Mouse (Mus musculus) embryonic facial prominence, embryonic 14.5 days (tissue): Measurements from ENCODE around the gene Pnma1. TPM values are rescaled to one million over a fixed set of nuclear protein-coding genes. Genes with fewer than 3 reads are reported as not detected.

Experiments used
- ATAC-seq: fragments of 200-750 bp; cut with Nextera tagmentation; 2 replicates; pipeline ENCODE4 v1.8.0; 2017; ENCODE audit warnings: low read depth, moderate number of reproducible peaks, moderate TSS enrichment
- DNase-seq: peaks from one replicate; pipeline ENCODE4 v3.0.0-alpha.2; 2015; ENCODE audit warnings: low spot score
- H3K27ac ChIP-seq: fragments of 300-500 bp; sonication (generic); replicated peaks from 2 replicates; pipeline ENCODE4 v1.5.1; 2014; ENCODE audit warnings: low read depth, mild to moderate bottlenecking, low read length, moderate library complexity
- H3K27me3 ChIP-seq: fragments of 300-500 bp; sonication (generic); replicated peaks from 2 replicates; pipeline ENCODE4 v1.6.1; 2014; ENCODE audit warnings: low read length; ENCODE audit not compliant: control insufficient read depth, insufficient read depth
- H3K36me3 ChIP-seq: fragments of 300-500 bp; sonication (generic); 2 replicates; pipeline ENCODE4 v1.6.1; 2014; ENCODE audit warnings: low read length, mixed read lengths; ENCODE audit not compliant: control insufficient read depth, insufficient read depth
- H3K4me1 ChIP-seq: fragments of 300-500 bp; sonication (generic); 2 replicates; pipeline ENCODE4 v1.6.1; 2014; ENCODE audit warnings: antibody characterized with exemption, low read length; ENCODE audit not compliant: control insufficient read depth, insufficient read depth
- H3K4me2 ChIP-seq: fragments of 300-500 bp; sonication (generic); 2 replicates; pipeline ENCODE4 v1.6.1; 2014; ENCODE audit warnings: low read depth, mild to moderate bottlenecking, low read length, moderate library complexity, mixed read lengths
- H3K4me3 ChIP-seq: fragments of 300-500 bp; sonication (generic); 2 replicates; pipeline ENCODE4 v1.5.1; 2014; ENCODE audit warnings: low read depth, mild to moderate bottlenecking, low read length
- H3K9ac ChIP-seq: fragments of 300-500 bp; sonication (generic); 2 replicates; pipeline ENCODE4 v1.6.1; 2014; ENCODE audit warnings: low read depth, mild to moderate bottlenecking, low read length, moderate library complexity, mixed read lengths
- H3K9me3 ChIP-seq: fragments of 300-500 bp; sonication (generic); 2 replicates; pipeline ENCODE4 v1.6.1; 2016; ENCODE audit warnings: low read length; ENCODE audit not compliant: control insufficient read depth
- WGBS: fragments of 180-500 bp; shearing (Covaris S2); extraction: QIAGEN DNeasy Blood & Tissue Kit; methylation state at CpG from one replicate; pipeline ENCODE4 v1.1.7; 2014; 5-methylcytosine and 5-hydroxymethylcytosine counted together
- polyA plus RNA-seq: library from polyadenylated mRNA; unstranded; fragments of >200 nt; fragmentation: Nextera tagmentation; extraction: Ambion mirVana; gene quantifications from 2 replicates; pipeline ENCODE4 v1.2.1, GENCODE M21; 2014

Gene Pnma1
- polyA plus RNA-seq, 1 experiment from 2014 or later: 1.4 TPM

- H3K4me3 ChIP-seq: no peak overlapping the region
- H3K27me3 ChIP-seq: no peaks in the 10 kb centered on the region
- H3K9me3 ChIP-seq: no peaks in the 10 kb centered on the region
- H3K4me1 ChIP-seq: peaks cover 47% of the 10 kb centered on the region
- H3K9ac ChIP-seq: no peak overlapping the region
- no peak for DNase-seq
- H3K27ac ChIP-seq: peak overlapping the region; percentile 69; the same call in 1 of the 2 replicates
- ATAC-seq: no peak
- 73% methylated on average over 6 of the region's 6 CpGs for WGBS
- no peaks in the 10 kb centered on the region for H3K36me3 ChIP-seq
- 0 out of 2 replicates have a peak overlapping the region, but pooled peaks have one; percentile 14 for H3K4me2 ChIP-seq
Measured at GRCm38 (mm10) chr12:84181999-84182398, 33.7 kb upstream of the Pnma1 start.

- 52% methylated on average over 8 of the region's 8 CpGs for WGBS
- ATAC-seq (peak; percentile 91), DNase-seq (peak; percentile 92)
Measured at GRCm38 (mm10) chr12:84180701-84181435, 32.6 kb upstream of the Pnma1 start.

GRCm38 (mm10) chr12:84180090-84180489 lies 31.8 kb upstream of the Pnma1 start:
- Histone ChIP-seq H3K4me1 (peaks cover 53% of the 10 kb centered on the region), H3K27ac (peak overlapping the region; percentile 69; the same call in 1 of the 2 replicates), H3K27me3 (no peaks in the 10 kb centered on the region), H3K9ac (no peak overlapping the region; the same call in 1 of the 2 replicates), H3K4me3 (no peak overlapping the region), H3K9me3 (no peaks in the 10 kb centered on the region), H3K4me2 (no peak overlapping the region), H3K36me3 (no peaks in the 10 kb centered on the region)
- ATAC-seq: no peak
- 51% methylated on average over 3 of the region's 3 CpGs for WGBS
- peak; percentile 69 for DNase-seq

More at GRCm38 (mm10) chr12:84180701-84181435, 32.6 kb upstream of the Pnma1 start:
- Histone ChIP-seq H3K9ac (peak overlapping the region; percentile 9), H3K4me1 (peaks cover 53% of the 10 kb centered on the region), H3K36me3 (no peaks in the 10 kb centered on the region), H3K4me3 (no peak overlapping the region), H3K27me3 (no peaks in the 10 kb centered on the region), H3K4me2 (peak overlapping the region; percentile 14), H3K27ac (peak overlapping the region; percentile 69), H3K9me3 (no peaks in the 10 kb centered on the region)

- DNase-seq (no peak), ATAC-seq (no peak)
- Histone ChIP-seq H3K9ac (no peak overlapping the region), H3K9me3 (no peaks in the 10 kb centered on the region), H3K4me3 (no peak overlapping the region), H3K27me3 (no peaks in the 10 kb centered on the region), H3K36me3 (peaks cover 2% of the 10 kb centered on the region; the same call in 1 of the 2 replicates), H3K4me1 (peaks cover 55% of the 10 kb centered on the region), H3K4me2 (no peak overlapping the region), H3K27ac (no peak overlapping the region)
- WGBS: 68% methylated on average over 10 of the region's 10 CpGs
Measured at GRCm38 (mm10) chr12:84178652-84179445, 30.6 kb upstream of the Pnma1 start.

GRCm38 (mm10) chr12:84178052-84178451 lies 29.8 kb upstream of the Pnma1 start:
- Histone ChIP-seq H3K4me2 (no peak overlapping the region), H3K4me1 (peaks cover 55% of the 10 kb centered on the region), H3K4me3 (no peak overlapping the region), H3K36me3 (peaks cover 10% of the 10 kb centered on the region), H3K27ac (no peak overlapping the region), H3K9ac (no peak overlapping the region), H3K27me3 (no peaks in the 10 kb centered on the region), H3K9me3 (no peaks in the 10 kb centered on the region)
- DNase-seq (no peak), ATAC-seq (no peak)
- 75% methylated on average over 1 of the region's 1 CpGs for WGBS

GRCm38 (mm10) chr12:84176886-84177765 lies 28.8 kb upstream of the Pnma1 start:
- Histone ChIP-seq H3K4me3 (no peak overlapping the region), H3K36me3 (peaks cover 18% of the 10 kb centered on the region), H3K4me1 (peaks cover 53% of the 10 kb centered on the region), H3K9ac (peak overlapping the region; percentile 73; the same call in 1 of the 2 replicates), H3K9me3 (no peaks in the 10 kb centered on the region), H3K27me3 (no peaks in the 10 kb centered on the region), H3K27ac (peak overlapping the region; percentile 92), H3K4me2 (peak overlapping the region; percentile 60; the same call in 1 of the 2 replicates)
- 33% methylated on average over 6 of the region's 6 CpGs for WGBS
- ATAC-seq (no peak), DNase-seq (no peak)

- DNase-seq: peak; percentile 78
- Histone ChIP-seq H3K4me1 (peaks cover 45% of the 10 kb centered on the region), H3K9me3 (no peaks in the 10 kb centered on the region), H3K4me3 (peak overlapping the region; percentile 41), H3K4me2 (peak overlapping the region; percentile 60), H3K36me3 (peaks cover 27% of the 10 kb centered on the region), H3K27ac (peak overlapping the region; percentile 92), H3K27me3 (no peaks in the 10 kb centered on the region), H3K9ac (peak overlapping the region; percentile 73)
- ATAC-seq: peak; percentile 16
- WGBS: 6% methylated on average over 11 of the region's 13 CpGs
Measured at GRCm38 (mm10) chr12:84176126-84176769, 28.0 kb upstream of the Pnma1 start.
